Mouse (Mus musculus): ENCODE results near the gene Zfp663.
A peak's percentile ranks its signal among the peaks of the same experiment; 100 is the strongest.

DNA sequence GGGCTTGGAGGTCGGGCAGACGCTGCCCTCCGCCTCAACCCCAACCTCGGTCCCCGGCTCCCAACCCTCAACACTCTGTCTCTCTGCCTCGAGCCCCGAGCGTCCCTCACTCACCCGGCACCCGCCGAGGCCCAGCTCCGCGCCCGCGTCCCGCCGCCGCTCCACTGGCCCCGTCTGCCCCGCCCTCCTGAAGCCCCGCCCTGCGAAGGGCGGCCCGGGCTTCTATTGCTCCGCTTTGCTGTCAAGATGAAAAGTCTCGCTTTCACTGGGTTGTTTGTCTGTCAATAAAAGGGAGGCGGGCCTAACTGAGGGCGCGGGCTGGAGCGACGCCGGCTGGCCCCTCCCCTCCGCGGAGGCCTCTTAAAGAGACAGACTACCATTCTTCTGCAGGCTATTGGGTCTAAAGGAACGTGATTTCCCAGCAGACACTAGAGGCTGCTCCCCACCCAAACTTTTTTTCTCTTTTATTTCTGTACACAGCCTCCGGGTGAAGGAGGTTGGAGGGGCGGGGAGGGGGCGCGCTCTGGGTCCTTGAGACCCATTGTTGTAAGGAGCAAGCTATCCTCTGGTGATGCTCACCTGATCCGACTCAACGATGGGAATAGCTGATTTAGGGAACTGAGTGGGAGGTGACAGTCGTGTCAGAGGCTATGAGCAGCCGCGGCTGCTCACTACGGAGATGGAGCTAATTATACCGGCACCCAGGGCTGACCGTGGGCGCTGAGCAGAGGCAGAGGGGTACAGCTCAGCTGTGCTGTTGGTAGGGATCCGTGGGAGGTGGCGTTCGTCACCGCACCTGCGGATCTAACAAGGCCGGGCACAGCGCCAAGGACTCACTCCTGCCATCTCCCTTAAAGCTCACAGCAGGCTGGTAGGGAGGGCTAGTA lies 42.0 kb downstream of the Zfp663 start, which contains the start of gene Elmo2:
- TF ChIP-seq CTCF (IDR thresholded peaks at IDR 0.05): no peak
- TF ChIP-seq EP300 (IDR thresholded peaks at IDR 0.05): peak; percentile 58; the same call in 1 of the 2 replicates

Measured in lung, postnatal 0 days (tissue).